Mouse (Mus musculus) kidney, postnatal 4 days (tissue): ENCODE results near the gene Map3k5.
"Not testable (repeated sequence)": the region's sequence is repeated elsewhere in the genome, so short reads cannot be mapped to it uniquely, and the experiment has no call there.

Experiments used
- DNase-seq, 2 experiments: peaks; one replicate each; pipeline ENCODE4 v3.0.0; 2021; ENCODE audit warnings: mixed read lengths in 2 of 2

Map3k5 gene

DNA sequence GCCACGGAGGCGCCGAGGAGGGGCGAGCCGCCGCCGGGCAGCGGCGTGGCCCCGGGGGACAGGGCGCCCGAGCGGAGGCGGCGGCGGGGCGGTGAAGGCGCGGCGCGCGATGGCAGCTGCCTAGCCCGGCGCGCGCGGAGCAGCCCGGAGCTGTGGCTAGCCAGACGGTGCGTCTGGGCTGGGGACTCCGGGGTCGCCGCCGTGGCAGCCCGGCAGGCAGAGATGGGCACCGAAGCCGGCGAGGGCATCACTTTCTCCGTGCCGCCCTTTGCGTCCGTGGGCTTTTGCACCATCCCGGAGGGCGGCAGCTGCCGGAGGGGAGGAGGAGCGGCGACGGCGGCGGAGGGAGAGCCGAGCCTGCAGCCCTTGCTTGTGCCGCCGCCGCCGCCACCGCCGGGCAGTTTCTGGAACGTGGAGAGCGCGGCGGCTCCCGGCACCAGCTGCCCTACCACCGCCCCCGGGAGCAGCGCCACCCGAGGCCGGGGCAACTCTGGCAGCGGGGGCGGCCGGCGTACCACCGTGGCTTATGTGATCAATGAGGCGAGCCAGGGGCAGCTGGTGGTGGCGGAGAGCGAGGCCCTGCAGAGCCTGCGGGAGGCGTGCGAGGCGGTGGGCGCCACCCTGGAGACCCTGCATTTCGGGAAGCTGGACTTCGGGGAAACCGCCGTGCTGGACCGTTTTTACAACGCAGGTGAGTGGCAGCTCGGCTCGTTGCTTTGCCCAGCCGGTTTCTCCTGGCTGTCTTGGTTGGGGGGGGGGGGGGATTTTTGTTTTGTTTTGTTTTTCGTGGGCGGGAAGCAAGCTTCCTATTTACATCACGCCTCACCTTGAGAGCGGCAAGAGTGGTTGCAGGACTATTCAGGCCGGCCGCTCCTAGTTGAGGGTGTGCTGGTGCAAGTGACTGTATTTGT is at the start of gene Map3k5:
TSS of gene Map3k5 (plus strand) at position 89 of the 911 bp plus-strand sequence.
- DNase-seq: peak; percentile 64 to 78

DNA sequence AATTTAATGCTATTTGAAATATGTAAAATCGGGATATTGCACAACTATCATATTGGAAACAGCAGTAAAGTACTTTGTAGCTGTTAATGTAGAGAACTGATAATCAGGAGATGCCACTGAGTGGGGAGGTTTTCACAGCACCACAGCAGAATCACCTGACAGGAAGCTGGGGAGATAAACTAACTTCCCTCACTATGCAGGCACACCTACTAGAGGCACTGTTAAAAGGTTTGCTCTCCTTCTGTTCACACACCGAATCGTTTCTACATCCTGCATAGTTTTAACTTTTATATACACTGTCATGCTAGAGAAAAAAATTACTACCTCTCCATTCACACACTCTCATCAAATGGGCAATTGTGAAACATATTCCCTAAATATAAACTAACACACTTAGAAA is 48.0 kb upstream of the Map3k5 start:
- no peak for DNase-seq

DNA sequence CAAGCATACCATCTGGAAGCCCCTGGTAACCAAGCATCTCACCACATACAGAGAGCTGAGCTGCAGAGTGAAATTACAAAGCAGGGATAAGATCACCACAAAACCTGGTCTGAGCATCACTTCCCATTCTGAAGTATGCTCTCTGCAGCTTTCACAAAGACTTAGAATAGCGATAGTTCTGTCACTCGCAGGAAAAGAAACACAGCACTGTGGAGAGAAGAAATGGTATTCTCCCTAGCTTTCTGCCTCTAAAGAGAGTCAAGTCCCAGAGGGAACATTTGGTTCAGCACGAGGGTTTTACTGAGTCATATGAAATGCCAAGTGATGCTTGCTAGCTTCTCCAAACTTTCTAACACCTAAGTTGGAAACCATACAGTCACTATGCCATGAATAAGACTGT is 44.4 kb upstream of the Map3k5 start:
- no peak for DNase-seq

DNA sequence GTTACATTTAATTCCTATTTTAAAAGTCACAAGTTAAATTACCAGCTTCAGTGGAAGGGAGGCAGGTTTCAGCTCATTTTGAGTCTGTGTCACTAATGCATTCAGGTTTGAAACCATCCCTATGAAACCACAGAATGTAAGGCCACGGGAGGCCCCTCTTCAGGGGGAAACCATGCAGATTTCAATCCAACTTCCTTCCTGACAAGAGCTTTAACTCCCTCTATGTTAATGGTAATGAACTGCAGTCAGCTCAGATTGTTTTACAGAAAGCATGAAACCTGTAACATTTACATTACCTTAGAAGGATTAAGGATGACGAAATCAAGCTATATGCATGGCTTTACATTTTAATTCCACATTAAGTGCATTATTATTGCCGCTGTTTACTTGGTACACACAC is 42.6 kb upstream of the Map3k5 start:
- DNase-seq: no peak

DNA sequence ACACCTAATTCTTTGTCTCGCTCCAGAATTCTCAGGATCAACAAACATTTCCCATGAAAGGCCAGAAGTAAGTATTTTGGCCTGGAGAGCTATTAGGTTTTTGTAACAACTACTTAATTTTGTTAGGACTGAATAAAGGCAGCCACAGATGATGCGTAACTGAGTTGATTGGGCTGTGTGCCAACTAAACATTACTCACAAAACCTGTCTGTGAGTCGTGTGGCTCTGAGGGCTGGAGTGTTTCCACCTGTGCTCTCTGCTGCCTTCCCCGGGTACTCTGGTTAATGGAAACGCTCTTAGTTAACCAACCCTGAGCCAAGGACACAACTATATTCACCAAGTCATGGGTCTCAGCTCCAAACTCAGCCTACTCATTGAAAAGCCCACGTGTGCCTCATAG is 41.1 kb upstream of the Map3k5 start:
- DNase-seq: peak; percentile 5 to 16

DNA sequence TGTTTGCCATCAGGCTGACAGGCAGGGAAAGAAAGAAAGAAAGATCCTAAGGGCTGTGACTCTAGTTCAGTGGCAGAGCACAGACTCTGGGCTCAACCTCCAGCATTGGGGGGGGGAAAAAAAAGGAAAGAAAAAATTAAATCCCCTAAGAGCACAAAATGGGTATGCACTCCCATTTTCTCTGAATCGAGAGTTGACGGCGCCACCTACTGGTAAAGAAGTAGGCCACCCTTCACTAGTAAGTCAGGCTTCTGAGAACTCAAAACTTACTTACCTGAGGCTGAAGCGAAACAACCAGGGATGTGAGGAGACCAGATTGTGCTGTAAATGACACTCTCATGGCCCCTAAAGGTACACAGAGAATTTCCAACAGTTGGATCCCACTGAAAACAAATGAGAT is 40.3 kb upstream of the Map3k5 start:
- DNase-seq: peak; percentile 56

DNA sequence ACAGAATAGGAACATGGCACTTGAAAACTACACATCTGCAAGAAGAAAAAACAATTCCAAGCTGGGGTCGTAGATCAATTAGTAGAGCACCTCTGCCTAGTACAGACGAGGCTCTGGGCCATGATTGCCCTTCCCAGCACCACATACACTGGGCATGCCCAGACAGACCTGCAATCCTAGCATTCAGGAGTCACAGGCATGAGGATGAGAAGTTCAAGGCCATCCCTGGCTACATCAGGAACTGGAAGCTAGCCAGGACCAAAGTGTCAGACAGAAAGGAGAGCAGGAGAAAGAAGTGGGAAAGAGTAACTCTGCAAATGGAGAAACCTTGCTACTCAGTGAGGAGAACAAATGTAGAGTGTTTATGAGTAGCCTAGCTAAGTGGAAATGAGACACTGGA is 34.1 kb upstream of the Map3k5 start:
- no peak for DNase-seq

DNA sequence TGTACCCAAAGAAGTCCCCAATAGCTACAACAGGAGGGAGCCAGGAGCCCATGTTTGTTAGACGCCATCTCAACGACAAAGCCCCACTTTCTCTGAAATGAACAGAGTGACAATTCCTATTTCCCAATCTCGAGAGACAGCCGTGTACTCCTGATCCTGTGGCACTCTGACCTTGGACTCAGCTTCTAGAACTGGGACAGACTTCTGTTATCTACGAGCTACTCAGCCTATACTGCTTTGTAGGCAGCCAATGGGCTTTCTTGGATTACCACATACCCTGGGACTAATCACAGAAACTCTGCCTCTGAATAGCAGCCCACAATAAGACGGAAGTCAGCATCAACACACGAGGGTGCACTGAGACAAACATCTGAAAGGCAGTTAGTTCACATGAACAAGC is 32.3 kb upstream of the Map3k5 start:
- no peak for DNase-seq

DNA sequence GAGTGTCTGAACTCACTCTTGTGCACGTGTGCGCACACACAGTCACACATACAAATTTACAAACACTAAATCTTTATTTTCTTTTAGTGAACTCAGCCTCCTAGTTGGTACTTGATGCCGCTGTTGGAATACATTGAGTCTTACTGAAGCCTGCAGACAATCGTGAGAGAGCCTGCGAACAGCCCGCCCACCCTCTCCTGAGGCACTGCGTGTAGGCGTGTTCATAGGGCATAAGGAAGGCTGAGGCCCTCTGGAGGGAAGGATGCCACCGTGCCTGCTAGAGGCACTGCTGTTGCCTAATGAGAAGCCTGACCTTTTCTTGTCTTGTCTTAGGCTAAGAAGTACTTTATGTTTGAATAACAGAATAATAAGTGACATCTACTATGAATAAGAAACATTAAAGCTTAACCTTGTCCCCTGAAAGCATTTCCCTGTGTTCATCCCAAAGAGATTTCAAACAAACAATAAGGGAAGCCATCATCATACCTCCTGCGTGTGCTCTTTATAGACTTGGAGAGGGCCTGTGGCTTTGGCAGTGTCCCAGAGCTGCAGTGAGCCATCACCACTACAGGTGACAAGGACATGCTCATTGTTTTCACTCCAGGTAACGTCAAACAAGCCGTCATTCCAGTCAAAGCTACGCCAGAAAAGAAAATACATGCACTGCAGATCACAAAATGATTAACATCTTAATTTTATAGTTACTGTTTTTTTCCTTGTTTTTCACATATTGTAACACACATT is 30.0 kb upstream of the Map3k5 start:
- DNase-seq: no peak

DNA sequence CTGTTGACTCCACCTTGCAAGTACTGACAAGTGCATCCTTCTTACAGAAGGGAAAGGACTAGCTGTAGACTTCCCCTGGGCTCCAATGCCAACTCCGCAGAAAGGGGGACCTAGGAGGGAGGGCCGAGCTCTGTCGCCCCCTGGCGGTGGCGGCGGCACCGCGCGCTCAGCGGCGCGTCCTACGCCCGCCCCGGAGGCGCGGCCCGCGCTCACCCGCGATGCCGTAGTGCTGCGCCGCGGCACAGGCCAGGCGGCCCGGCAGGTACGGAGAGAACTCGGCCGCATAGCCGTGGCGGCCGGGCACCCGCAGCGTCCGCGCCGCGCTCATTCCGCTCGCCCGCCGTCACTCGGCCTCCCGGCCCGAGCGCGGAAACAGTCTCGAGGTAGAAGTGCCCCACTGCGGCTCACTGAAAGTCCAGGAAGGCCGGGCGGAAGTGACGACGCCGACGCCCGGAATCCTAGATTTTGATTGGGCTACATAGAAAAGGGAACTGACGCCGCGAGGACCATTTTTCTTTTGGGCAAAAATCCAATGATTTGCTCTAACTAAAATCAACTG is 26.9 kb upstream of the Map3k5 start, which contains the start of gene Pex7:
TSS of gene Pex7 (minus strand) at position 444 of the 559 bp plus-strand sequence.
- peak; percentile 95 to 97 for DNase-seq

DNA sequence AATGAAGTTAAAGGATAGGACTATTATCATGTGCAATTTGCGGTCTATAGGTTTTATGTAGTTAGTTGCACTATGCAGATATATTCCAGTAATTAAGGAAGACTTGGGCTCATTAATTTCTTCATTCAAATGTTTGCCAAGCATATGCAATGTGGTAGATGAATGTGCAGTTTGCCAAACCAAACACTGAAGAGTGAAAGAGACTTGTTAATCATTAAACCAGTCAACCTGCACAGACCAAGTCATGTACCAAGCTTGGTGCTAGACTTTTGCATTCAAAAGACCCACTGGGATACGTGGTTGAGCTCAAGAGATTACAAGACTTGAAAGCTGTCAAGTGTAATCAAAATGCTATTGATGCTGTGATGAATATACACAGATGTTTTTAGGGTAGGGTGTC is 26.2 kb upstream of the Map3k5 start:
- no peak for DNase-seq

DNA sequence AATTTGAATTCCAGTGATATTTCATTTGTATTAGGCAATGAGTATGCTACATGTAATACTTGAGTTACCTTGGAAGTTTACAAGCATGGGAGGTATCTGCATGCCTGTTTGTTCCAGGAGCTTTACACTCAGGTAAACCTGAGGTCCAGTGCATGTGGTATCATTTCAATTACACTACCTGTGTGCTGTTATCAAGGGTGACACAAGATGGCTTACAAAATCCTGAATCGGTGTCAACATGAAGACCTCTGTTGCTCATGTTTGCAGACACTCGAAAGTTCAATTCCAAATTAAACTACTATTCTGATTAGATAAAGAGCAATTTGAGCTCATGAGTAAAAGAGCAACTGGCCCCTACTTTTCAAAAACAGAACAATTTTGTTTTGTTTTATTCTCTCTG is 23.8 kb upstream of the Map3k5 start:
- DNase-seq: no peak

DNA sequence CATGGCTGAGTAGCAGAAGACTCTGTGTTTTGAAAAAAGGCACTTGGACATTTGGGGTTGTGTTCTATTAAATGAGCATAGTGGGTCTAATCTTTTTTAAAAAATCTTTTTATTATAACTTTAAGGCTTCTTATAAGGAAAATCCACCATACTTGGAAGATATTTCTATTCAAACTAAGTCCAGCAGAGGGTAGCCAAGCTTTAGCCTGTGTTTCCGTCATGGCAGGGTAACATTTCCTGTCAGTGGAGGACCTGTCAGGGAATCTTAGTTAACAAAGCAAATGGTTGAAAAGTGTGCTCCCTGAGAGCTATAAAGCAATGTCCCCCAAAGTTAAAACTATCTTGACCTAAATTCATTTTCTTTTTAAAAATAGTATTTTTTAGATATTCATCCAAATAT is 22.7 kb upstream of the Map3k5 start:
- no peak for DNase-seq

DNA sequence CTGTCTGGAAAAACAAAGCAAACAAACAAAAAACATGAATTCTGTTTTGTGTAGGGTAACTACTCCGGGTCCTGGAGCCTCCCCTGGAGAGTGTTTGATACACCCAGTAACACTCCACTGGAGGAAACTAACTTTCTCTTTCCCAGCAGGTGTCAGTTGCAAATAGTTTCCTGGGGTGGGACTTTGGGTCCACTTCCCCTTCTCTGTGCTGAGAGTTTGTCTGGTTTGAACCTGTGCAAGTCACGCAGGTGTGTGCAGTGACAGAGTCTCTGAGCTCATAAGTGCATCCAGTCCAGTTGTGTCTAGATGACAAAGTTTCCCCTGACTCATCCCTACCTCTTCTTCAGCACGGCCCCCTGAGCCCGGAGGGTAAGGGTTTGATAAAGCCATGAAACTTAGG is 20.5 kb upstream of the Map3k5 start:
- no peak for DNase-seq

DNA sequence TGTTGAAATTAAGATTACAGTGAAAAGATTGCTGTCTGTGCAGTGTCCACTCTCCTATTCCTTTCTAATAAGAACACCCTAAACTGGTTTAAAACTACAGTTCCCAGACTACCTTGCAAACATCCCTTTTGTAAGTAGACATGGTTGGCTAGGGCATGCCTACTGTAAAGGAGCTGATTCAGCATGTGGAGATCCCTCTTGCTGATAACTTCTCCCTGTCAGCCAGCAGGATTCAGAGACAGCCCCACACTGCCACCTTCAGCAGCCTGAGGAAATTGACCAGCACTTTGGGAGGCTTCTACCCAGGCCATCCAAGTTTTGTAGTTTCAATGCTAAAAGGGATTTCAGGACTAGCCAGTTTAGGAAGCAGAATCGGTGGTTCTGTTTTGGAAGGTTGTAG is 19.0 kb upstream of the Map3k5 start:
- DNase-seq: peak; percentile 69 to 79

DNA sequence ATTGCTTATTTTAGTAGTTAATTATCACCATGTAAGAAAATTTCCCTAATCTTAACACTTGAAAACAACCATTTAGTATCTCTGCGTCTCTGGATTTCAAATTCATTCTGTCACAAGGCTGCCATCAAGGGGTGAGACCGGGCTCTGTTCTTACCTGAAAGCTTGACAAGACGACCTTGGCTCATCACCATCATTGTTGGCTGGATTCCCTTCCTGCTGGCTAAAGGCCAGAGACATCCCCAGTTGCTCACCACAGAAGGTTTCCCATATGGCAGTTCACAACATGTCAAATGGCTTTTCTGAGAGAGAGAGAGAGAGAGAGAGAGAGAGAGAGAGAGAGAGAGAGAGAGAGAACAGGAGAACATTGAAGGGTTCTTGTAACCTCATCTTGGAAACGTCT is 11.9 kb upstream of the Map3k5 start:
- no peak for DNase-seq

DNA sequence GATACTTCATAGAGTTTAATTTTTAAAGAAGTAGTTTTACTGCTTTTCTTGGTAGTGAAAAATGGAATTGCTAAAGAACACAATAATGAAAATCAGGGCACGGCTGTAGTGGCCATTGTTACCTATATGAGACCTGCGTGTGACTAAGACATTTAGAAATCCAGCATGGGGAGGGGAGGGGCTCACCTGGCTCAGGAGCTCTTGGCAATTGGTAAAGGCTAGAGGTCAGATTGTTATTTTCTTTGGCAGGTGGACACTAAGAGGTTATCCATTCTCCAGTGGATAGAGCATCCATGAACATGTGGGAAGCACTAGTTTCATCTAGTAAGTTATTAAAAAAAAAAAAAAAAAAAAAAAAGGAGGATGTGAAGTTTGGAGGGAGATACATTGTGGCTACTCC is 10.0 kb upstream of the Map3k5 start:
- no peak for DNase-seq

DNA sequence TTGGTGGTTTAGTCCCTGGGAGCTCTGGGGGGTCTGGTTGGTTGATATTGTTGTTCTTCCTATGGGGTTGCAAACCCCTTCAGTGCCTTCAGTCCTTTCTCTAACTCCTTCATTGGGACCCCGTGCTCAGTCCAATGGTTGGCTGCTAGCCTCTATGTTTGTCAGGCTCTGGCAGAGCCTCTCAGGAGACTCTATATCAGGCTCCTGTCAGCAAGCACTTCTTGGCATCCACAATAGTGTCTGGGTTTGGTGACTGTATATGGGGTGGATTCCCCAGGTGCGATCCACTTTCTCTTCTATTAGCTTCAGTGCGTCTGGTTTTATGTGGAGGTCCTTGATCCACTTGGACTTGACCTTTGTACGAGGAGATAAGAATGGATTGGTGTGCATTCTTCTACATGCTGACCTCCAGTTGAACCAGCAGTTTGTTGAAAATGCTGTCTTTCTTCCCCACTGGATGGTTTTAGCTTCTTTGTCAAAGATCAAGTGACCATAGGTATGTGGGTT is 7.8 kb upstream of the Map3k5 start:
- not testable (repeated sequence) for DNase-seq

DNA sequence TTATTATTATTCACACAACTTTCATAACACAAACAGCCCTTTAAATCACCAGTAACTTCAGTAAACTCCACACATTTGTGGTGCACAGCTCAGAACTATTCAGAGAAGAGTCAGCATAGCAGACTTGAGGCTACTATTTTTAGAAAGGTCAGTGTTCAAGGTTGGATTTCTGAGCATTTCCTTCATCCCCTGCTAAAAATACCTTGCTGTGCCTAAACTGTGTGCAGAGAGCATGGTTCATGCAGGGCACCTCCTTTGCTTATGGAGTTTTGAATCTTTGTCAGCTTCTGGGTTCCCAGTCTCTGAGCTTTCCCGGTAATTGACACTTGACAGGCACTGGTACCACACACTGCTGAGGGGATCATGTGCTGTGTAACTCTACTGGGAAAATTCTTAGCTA is 6.1 kb upstream of the Map3k5 start:
- DNase-seq: no peak

DNA sequence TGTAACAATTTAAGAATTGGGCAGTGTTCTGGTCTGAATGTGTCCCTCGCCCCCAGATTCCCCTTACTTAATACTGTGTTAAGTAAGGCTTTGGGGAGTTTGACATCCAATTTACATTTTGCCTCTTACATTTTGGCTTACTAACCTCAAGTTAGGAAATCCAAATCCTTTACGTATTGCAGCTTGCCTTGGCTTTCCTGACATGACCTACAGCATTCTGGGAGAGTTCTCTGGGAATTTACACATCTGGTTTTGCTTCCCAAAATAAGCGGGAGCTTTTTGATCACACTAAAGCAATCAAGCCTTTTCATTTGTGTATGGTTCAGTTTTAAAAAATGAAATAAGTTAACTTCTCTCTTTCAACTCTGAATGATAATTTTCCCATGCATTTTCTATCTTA is 1.3 kb upstream of the Map3k5 start:
- DNase-seq: no peak

DNA sequence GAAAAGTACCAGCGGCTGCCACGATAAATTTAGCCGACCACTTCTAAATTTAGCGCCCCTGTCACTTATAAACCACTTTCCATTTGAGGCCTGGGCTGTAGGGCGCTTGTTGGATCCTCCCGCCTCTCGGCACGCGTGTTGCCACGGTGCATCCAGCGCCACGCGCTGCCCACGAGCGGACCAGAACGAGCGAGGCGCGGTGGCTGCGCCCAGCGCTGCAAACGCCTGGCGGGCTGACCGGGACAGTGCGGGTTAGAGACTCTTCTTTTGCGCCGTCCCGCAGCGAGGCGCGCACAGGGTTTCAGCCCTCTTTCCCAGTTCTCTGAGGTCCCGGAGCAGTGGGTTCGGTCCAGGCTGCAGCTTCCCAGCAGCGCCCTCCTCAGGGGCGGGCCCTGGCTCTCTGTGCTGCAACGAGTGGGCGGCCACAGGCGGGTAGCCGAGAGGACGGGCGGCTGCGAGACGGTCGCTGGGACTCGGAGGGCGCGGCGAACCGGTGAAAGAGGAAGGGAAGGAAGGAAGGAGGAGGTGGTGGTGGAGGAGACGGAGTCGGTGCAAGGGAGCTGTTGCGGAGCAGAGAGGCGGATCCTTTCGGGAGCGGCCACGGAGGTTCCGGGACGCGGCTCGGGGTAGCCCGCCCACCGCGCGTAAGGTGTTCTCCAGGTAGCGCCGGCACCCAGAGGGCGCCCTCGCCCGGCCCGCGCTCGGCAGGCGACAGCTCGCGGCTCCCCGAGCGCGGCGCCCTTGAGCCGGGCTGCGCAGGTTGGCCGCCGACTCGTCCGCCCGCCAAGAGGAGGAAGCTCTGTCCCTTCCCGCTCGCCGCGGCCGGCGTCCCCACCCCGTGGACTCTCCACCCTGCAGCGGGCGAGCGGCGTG is 525 bp upstream of the Map3k5 start:
- peak; percentile 83 to 91 for DNase-seq

DNA sequence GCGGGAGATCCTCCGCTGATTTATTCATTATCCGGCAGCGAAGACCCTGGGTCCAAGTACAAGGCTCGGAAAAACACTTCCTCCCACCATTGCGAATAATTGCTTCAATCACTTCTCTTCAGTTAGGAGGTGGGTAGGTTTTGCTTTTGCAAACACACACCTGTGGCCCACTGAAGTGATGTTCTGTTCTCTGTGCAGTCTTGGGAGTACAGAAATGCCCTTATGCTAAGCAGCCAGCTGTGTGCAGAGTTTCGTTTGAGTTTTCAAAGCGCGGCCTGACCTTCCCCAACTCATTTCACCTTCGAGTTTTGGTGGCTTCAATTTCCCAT is 987 bp downstream of the Map3k5 start:
- peak in 1 of 2 experiments; percentile 36 for DNase-seq
